Mouse (Mus musculus) heart, postnatal 0 days (tissue): ENCODE data around the gene Arhgef16.

Experiments
- CTCF ChIP-seq: IDR thresholded peaks from 2 replicates; pipeline ENCODE4 v1.5.1; 2016; ENCODE audit warnings: antibody characterized with exemption, control low read depth, low read depth
- EP300 ChIP-seq: IDR thresholded peaks from 2 replicates; pipeline ENCODE4 v1.6.1; 2016; ENCODE audit warnings: antibody characterized with exemption, low read depth

GRCm38 (mm10) chr4:154310576-154311262 is 9.2 kb upstream of the Arhgef16 start:
- TF ChIP-seq CTCF (no peak), EP300 (no peak)
